Mouse (Mus musculus): Measurements from ENCODE around the gene Ipcef1.
"Not testable (repeated sequence)": the region's sequence is repeated elsewhere in the genome, so short reads cannot be mapped to it uniquely, and the experiment has no call there.

Ipcef1 gene

DNA sequence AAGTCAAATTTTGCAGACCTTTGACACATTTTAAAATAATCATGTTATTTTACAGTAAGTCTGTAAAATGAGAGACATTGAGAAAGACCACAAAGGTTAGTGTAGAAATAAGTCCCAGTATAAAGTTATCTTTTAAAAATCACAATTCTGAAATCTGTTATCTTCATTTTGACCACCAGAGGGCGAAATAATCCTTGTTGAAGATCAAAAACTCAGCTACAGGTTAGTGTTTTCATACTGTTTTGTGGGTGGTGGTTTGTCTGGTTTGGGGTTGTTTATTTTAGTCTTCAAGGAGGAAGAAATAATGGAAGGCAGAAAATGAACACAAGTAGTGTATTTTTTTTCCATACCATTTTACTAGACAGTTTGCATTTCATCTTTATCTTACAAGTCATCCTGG, 166.8 kb downstream of the Ipcef1 start:
- DNase-seq (ENCODE audit: low spot score), result no peak

DNA sequence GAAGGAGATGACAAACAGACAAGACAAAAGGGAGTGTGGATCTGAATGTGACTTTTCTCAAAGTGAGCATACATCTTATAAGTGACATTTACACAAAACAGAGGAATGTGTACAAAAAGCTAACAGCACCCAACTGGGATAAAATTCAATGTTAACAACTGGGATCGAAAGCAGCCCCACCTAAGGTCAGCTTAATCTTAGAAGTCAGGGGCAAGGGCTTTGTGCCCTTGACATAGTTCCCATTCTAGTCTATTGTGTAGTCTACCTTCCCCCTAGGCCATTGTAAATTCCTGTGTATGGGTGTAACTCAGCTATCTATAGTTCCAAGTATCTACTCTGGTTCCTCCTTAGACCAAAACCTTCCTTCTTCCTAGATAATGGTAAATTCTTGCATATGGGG, 170.2 kb downstream of the Ipcef1 start:
- DNase-seq (ENCODE audit: low spot score), result not testable (repeated sequence)

DNA sequence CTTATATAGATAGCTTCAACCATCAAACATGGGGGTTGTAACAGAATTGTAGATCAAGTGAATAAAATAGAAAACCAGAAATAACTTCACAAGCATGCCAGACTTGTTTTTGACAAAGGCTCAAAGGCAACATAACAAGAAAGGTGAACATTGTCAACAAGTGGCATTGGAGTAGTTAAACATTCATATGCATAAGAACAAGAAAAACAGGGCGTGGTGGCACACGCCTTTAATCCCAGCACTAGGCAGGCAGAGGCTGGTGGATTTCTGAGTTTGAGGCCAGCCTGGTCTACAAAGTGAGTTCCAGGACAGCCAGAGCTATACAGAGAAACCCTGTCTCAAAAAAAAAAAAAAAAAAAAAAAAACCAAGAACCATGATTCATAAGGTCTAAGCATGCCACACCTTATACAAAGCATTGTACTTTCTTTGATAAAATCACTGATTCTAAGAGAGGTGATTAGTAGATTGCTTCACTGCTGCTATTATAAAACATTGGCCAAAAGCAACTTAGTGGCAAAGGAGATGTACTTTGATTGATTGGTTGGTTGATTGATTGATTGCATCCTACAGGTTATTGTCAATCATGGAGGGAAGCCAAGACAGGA, 173.9 kb downstream of the Ipcef1 start:
- DNase-seq (ENCODE audit: low spot score), result no peak

DNA sequence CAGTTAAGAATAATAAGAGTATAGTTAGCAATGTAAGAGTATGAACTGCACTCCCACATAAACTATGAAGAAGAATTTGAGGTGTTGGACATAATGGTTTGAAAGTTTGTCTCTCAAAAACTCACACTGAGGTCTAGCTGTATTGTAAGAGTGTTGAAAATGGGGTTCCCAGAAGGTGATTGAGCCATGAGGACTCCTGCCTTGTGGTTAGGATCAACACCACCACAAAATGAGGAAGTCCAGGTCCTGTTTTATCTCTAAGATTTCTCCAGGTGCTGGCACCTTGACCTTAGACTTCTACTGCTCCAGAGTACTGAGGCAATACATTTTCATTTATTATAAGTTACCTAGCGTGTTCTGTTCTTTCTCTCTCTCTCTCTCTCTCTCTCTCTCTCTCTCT, 178.4 kb downstream of the Ipcef1 start:
- DNase-seq (ENCODE audit: low spot score), result no peak

DNA sequence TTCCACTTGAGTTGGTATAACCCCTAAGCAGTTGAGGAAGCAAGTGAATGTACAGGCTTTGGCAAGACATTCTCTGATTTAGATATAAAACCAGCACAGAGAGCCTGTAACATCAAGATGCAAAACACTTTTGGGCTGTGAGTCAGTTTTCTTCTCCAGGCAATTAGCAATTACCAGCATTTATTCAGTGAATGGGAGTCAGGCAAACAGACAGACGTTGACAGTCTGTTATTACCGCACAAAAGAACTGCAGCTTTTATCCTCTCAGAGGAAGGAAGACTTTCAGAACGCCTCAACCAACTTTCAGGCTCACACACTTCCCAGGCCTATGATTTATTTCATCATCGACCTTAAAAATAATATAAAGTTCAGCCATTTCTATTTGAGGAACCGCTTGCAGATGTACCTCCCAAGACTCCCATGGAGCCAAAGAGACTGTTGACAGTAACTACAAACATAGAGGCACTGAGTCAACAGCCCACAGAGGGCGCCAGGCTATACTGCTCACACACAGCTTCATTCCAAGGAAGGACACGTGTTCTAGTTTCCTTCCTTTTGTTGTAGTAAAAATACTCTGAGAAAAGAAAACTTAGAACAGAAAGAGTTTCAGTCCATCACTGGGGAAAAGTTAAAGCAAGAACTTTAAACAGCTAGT, 180.7 kb downstream of the Ipcef1 start:
- no peak for DNase-seq (ENCODE audit: low spot score)

DNA sequence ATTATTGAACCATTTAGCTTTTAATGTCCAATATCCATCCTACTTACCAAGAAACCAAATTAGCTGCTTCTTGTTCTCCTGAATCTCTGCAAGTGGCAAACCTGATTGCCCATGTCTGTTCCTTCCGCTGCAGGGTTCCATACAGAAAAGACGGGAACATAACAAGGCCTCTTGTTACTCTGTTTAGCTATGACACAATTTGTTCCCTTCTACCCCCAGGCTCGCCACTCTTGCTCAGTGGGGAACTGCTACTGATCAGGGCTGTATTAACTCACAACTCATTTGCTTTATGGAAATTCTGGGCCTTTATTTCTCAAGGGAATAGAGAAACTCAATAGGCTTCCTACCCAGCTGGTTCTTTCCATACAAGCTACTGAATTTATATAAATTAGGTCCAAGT, 196.5 kb downstream of the Ipcef1 start:
- DNase-seq (ENCODE audit: low spot score), result no peak

DNA sequence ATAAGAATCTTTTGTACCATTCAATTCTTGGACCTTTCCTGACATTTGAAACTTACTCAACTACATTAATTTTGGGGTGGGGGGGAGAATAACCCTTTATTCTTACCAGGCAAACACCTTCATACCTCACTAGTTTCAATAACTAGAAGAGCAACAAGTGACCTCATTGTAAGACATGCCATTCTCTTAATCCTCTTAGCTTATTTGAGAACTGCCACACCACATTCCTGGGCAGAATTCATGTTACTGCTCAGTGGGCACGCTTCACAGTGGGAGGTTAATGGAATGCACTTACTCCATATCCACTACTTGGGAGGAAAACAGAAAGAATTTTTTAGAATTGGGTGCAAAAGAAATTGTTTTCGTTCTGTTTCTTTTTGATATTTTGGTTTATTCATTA, 203.4 kb downstream of the Ipcef1 start:
- no peak for DNase-seq (ENCODE audit: low spot score)

DNA sequence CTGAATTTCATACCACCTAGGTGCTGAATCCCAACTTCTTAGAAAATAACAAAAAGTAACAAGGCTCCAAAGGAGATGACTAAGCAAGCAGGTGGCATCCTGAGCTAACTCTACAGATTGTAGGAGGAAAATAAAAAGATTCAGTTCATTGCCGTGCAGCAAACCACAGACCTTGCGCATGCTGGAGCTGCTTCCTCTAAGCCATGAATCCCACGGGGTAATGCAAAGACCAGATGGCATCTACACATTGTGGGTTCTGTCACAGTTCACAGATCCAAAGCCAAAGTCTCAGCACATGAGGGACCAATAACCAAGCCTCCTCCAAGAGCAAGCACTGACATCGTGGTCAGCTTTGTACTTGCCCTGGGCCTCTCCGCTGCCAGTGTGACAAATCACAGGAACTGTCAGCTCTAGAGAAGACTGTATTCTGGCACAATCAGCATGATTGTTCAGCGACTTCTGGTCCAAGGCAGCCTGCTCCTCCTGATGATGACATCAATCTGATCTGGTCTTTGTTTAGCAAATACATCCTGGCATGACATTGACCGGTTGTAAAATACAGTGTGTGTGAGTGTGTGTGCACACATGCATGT, 204.0 kb downstream of the Ipcef1 start:
- no peak for DNase-seq (ENCODE audit: low spot score)

DNA sequence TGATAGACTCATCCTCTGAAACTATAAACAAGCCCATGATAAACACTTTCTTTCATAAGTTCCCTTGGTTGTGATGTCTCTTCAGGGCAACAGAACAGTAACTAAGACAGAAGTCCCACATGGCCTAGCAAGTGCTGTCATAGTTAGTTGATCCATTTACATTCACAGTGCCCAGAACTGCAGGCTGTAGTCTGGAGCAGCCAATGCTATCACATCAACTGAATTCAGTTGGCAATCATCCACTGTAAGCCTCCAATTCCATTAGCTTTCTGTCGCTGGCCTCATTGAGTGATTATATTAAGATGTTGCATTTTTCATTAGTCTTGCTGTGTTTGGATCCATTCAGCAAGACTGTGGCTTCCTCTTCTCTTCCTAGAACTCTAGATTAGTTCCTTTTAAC, 206.0 kb downstream of the Ipcef1 start:
- DNase-seq (ENCODE audit: low spot score), result no peak

DNA sequence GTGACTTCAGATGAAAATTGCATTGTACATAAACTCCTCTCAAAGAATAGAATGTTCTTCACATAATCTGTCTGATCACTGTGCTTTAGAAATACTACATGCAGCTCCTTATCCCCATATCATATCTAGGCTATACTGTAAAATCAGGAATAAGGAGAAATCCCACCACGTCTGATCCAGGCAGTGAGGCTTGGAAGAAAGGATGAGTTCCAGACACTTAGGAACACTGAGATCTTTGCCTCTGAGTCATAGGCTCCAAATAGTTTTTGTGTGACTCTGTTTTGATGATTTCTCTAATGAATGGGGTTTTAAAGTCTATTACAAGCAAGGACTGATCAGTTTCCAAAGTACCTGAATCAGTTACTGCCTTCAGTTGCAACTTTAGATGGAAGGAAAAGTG, 210.1 kb downstream of the Ipcef1 start:
- no peak for DNase-seq (ENCODE audit: low spot score)
